Mouse (Mus musculus) urinary bladder, postnatal 4 days (tissue): ENCODE measurements at regions not wholly inside any gene's neighbourhood (a gene's known extent, or its start where the extent isn't known, plus 50 kb on each side); places are given as distances from the start of the nearest gene placed in this dataset.
"Not testable (repeated sequence)": the region's sequence is repeated elsewhere in the genome, so short reads cannot be mapped to it uniquely, and the experiment has no call there.

Experiments used
- DNase-seq, 2 experiments: peaks; one replicate each; pipeline ENCODE4 v3.0.0; 2021 to 2022; ENCODE audit warnings: low spot score in 2 of 2

- no peak for DNase-seq
Measured at GRCm38 (mm10) chr1:137223052-137223451, 262.8 kb upstream of the Nr5a2 start.

GRCm38 (mm10) chr1:137221087-137222057, 261.1 kb upstream of the Nr5a2 start:
- no peak for DNase-seq

- no peak for DNase-seq
Measured at GRCm38 (mm10) chr1:137220226-137220625, 260.0 kb upstream of the Nr5a2 start.

GRCm38 (mm10) chr1:137218611-137219010, 258.4 kb upstream of the Nr5a2 start:
- no peak for DNase-seq

- no peak for DNase-seq
Measured at GRCm38 (mm10) chr1:137218096-137218495, 257.8 kb upstream of the Nr5a2 start.

- no peak for DNase-seq
Measured at GRCm38 (mm10) chr1:137217206-137217605, 257.0 kb upstream of the Nr5a2 start.

GRCm38 (mm10) chr1:137214328-137214727, 254.1 kb upstream of the Nr5a2 start:
- DNase-seq: not testable (repeated sequence)

GRCm38 (mm10) chr1:137213717-137214116, 253.5 kb upstream of the Nr5a2 start:
- DNase-seq: no peak

- DNase-seq: no peak
Measured at GRCm38 (mm10) chr1:137212856-137213255, 252.6 kb upstream of the Nr5a2 start.

GRCm38 (mm10) chr1:137204371-137204770, 244.1 kb upstream of the Nr5a2 start:
- no peak for DNase-seq

- no peak for DNase-seq
Measured at GRCm38 (mm10) chr1:137203512-137203911, 243.3 kb upstream of the Nr5a2 start.

- DNase-seq: no peak
Measured at GRCm38 (mm10) chr1:137200931-137201330, 240.7 kb upstream of the Nr5a2 start.

GRCm38 (mm10) chr1:137195962-137196361, 235.7 kb upstream of the Nr5a2 start:
- no peak for DNase-seq

GRCm38 (mm10) chr1:137195065-137195620, 234.9 kb upstream of the Nr5a2 start:
- no peak for DNase-seq

- DNase-seq: no peak
Measured at GRCm38 (mm10) chr1:137178231-137178630, 218.0 kb upstream of the Nr5a2 start.

- no peak for DNase-seq
Measured at GRCm38 (mm10) chr1:137176696-137177095, 216.4 kb upstream of the Nr5a2 start.

GRCm38 (mm10) chr1:137174081-137174480, 213.8 kb upstream of the Nr5a2 start:
- DNase-seq: no peak

- DNase-seq: no peak
Measured at GRCm38 (mm10) chr1:137172128-137172527, 211.9 kb upstream of the Nr5a2 start.

- DNase-seq: no peak
Measured at GRCm38 (mm10) chr1:137171451-137171850, 211.2 kb upstream of the Nr5a2 start.

- DNase-seq: no peak
Measured at GRCm38 (mm10) chr1:137147891-137148290, 187.6 kb upstream of the Nr5a2 start.

GRCm38 (mm10) chr1:137141879-137142570, 181.8 kb upstream of the Nr5a2 start:
- DNase-seq: peak in 1 of 2 experiments; percentile 23

- DNase-seq: no peak
Measured at GRCm38 (mm10) chr1:137141372-137141771, 181.1 kb upstream of the Nr5a2 start.
